Mouse (Mus musculus): ENCODE measurements around the gene Rnaseh1. TPM values are rescaled to one million over a fixed set of nuclear protein-coding genes. Genes with fewer than 3 reads are reported as not detected.

Gene Rnaseh1
- polyA plus RNA-seq, 1 experiment from 2014 or later, result 31.6 TPM

DNA sequence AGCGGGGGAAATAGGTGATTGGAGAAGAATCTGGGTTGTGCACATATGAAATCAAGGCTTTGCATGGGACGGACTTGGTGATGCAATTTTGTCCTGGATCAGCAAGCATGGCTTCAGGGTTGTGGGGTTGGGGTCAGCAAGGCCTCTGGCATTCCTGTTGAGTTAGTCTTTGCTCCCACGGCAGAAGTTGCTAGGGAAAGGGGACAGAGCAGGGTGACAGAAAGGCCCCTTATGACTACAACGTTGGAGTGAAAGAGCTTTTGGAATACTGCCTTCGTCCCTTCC is 26.5 kb downstream of the Rnaseh1 start:
- no peaks in the 10 kb centered on the region for H3K9me3 ChIP-seq (ENCODE audit: control insufficient read depth, low read length)
- H3K36me3 ChIP-seq (ENCODE audit: control insufficient read depth, insufficient read depth, low read length), result peaks cover 4% of the 10 kb centered on the region; the same call in 1 of the 2 replicates
- no peaks in the 10 kb centered on the region for H3K27me3 ChIP-seq (ENCODE audit: control insufficient read depth, insufficient read depth, low read length)
- peak overlapping the region; percentile 58 for H3K4me3 ChIP-seq (ENCODE audit: low read length)
- peaks cover 10% of the 10 kb centered on the region for H3K4me1 ChIP-seq (ENCODE audit: control insufficient read depth, insufficient read depth, low read length)
- H3K9ac ChIP-seq (ENCODE audit: low read depth, low read length), result peak overlapping the region; percentile 68
- peak overlapping the region; percentile 90 for H3K27ac ChIP-seq (ENCODE audit: low read depth, low read length)
- no peak; the same call in 1 of the 2 replicates for ATAC-seq (ENCODE audit: low FRiP score, low TSS enrichment)
- 59% methylated on average over 5 of the region's 5 CpGs for WGBS
- H3K4me2 ChIP-seq (replicated peaks; ENCODE audit: low read depth, low read length), result peak overlapping the region; percentile 67

DNA sequence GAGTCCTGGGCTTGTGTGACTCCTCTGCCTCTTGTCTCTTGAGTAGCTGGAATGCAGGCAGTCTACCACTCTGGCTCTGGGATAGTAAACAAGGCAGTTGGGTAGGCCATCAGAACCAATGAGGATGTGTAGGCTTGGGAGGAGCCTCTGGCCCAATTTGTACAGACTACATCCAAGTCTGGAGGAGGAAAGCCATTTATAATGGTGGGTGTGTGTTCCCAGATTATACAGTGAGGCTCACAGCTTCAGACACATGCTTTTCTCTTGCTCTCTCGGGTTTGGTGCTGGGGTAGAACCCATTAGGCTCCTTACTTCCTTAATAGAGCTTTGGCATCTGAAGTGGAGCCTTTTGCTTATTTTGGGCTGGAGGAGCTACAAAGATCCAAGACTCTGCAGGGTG is 35.3 kb downstream of the Rnaseh1 start:
- H3K4me2 ChIP-seq (replicated peaks; ENCODE audit: low read depth, low read length), result no peak overlapping the region
- no peak overlapping the region for H3K27ac ChIP-seq (ENCODE audit: low read depth, low read length)
- H3K27me3 ChIP-seq (ENCODE audit: control insufficient read depth, insufficient read depth, low read length), result no peaks in the 10 kb centered on the region
- H3K9me3 ChIP-seq (ENCODE audit: control insufficient read depth, low read length), result no peaks in the 10 kb centered on the region
- peaks cover 16% of the 10 kb centered on the region; the same call in 1 of the 2 replicates for H3K36me3 ChIP-seq (ENCODE audit: control insufficient read depth, insufficient read depth, low read length)
- H3K4me1 ChIP-seq (ENCODE audit: control insufficient read depth, insufficient read depth, low read length), result no peaks in the 10 kb centered on the region
- no peak overlapping the region for H3K9ac ChIP-seq (ENCODE audit: low read depth, low read length)
- no peak overlapping the region for H3K4me3 ChIP-seq (ENCODE audit: low read length)
- no peak for ATAC-seq (ENCODE audit: low FRiP score, low TSS enrichment)
- 95% methylated on average over 1 of the region's 1 CpGs for WGBS

DNA sequence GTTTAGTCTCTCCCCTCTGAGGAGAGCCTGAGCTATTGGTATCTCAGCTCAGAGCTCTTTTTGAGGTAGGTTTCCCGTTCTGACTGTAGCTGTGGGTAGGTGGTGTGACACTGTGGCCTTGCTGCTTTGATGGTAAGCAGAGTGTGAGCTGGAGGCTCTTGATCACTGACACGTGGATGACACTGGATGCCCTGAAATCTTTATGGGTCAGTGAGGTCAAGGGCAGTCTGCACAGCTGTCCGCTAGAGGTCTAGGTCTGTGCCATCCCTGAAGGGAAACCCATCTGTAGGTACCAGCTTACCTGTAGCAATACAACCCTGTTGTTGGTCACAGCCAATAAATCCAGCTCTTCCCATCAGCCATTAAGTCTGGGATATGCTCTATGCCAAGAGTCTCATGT is 36.4 kb downstream of the Rnaseh1 start:
- H3K9ac ChIP-seq (ENCODE audit: low read depth, low read length), result no peak overlapping the region
- H3K27ac ChIP-seq (ENCODE audit: low read depth, low read length), result no peak overlapping the region
- H3K4me1 ChIP-seq (ENCODE audit: control insufficient read depth, insufficient read depth, low read length), result no peaks in the 10 kb centered on the region
- H3K4me3 ChIP-seq (ENCODE audit: low read length), result no peak overlapping the region
- no peaks in the 10 kb centered on the region for H3K27me3 ChIP-seq (ENCODE audit: control insufficient read depth, insufficient read depth, low read length)
- no peak overlapping the region for H3K4me2 ChIP-seq (replicated peaks; ENCODE audit: low read depth, low read length)
- peaks cover 26% of the 10 kb centered on the region for H3K36me3 ChIP-seq (ENCODE audit: control insufficient read depth, insufficient read depth, low read length)
- no peaks in the 10 kb centered on the region for H3K9me3 ChIP-seq (ENCODE audit: control insufficient read depth, low read length)
- no peak for ATAC-seq (ENCODE audit: low FRiP score, low TSS enrichment)
- WGBS, result 43% methylated on average over 3 of the region's 3 CpGs

DNA sequence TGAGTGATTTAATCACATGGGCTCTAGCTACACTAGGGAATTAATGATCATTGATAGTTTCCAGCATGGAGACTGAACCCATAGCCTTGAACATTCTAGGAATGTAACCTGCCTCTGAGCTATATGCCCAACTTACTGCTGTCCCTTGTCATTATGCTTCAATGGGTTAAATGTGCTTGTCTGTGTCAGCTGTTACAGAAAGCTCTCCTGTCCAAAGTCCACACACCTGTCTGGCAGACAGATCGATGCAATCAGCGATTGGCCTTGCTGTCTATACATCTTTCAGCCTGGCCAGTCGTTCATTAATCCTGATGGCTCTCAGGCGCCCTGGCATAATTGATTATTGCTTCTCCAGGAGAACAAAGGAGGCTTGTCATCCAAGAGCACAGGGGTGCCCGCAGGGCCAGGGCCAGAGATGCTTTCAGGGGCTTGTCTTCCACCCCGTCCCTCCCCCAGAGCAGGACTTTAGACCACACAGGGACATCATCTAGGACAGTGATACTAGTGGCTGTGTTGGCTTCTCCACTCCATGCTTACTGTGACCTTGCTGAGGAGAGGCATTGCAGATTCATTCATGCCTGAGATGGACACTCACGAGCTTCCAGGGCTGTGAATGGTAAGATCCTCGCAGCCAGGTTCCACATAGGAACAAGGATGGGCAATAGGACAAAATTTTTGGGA is 36.9 kb downstream of the Rnaseh1 start:
- Histone ChIP-seq H3K27ac (ENCODE audit: low read depth, low read length) (no peak overlapping the region), H3K9me3 (ENCODE audit: control insufficient read depth, low read length) (no peaks in the 10 kb centered on the region), H3K4me1 (ENCODE audit: control insufficient read depth, insufficient read depth, low read length) (no peaks in the 10 kb centered on the region), H3K27me3 (ENCODE audit: control insufficient read depth, insufficient read depth, low read length) (no peaks in the 10 kb centered on the region), H3K36me3 (ENCODE audit: control insufficient read depth, insufficient read depth, low read length) (peaks cover 31% of the 10 kb centered on the region), H3K4me2 (replicated peaks; ENCODE audit: low read depth, low read length) (no peak overlapping the region), H3K9ac (ENCODE audit: low read depth, low read length) (no peak overlapping the region), H3K4me3 (ENCODE audit: low read length) (no peak overlapping the region)
- ATAC-seq (ENCODE audit: low FRiP score, low TSS enrichment), result no peak
- 70% methylated on average over 8 of the region's 8 CpGs for WGBS

DNA sequence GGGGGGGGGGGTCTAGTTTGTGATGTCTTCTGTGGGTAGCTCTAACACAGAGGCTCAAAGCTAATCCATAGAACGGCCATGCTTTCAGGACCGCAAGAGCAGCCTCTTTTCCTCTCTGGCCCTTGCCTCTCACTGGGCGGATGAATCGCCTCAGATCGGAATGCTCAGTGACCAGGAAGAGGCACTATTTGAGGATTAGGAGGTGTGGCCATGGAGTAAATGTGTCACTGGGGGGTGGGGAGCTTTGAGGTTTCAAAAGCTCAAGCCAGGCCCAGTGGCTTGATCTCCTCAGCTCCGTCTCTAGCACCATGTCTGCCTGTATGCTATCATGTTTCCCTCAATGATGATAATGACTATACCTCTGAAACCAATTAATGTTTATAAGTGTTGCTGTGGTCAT is 39.6 kb downstream of the Rnaseh1 start:
- H3K27me3 ChIP-seq (ENCODE audit: control insufficient read depth, insufficient read depth, low read length), result no peaks in the 10 kb centered on the region
- no peaks in the 10 kb centered on the region for H3K4me1 ChIP-seq (ENCODE audit: control insufficient read depth, insufficient read depth, low read length)
- no peak overlapping the region for H3K4me2 ChIP-seq (replicated peaks; ENCODE audit: low read depth, low read length)
- no peak for ATAC-seq (ENCODE audit: low FRiP score, low TSS enrichment)
- H3K4me3 ChIP-seq (ENCODE audit: low read length), result no peak overlapping the region
- no peaks in the 10 kb centered on the region for H3K9me3 ChIP-seq (ENCODE audit: control insufficient read depth, low read length)
- no peak overlapping the region for H3K9ac ChIP-seq (ENCODE audit: low read depth, low read length)
- WGBS, result 90% methylated on average over 6 of the region's 6 CpGs
- H3K27ac ChIP-seq (ENCODE audit: low read depth, low read length), result no peak overlapping the region
- peaks cover 37% of the 10 kb centered on the region for H3K36me3 ChIP-seq (ENCODE audit: control insufficient read depth, insufficient read depth, low read length)

DNA sequence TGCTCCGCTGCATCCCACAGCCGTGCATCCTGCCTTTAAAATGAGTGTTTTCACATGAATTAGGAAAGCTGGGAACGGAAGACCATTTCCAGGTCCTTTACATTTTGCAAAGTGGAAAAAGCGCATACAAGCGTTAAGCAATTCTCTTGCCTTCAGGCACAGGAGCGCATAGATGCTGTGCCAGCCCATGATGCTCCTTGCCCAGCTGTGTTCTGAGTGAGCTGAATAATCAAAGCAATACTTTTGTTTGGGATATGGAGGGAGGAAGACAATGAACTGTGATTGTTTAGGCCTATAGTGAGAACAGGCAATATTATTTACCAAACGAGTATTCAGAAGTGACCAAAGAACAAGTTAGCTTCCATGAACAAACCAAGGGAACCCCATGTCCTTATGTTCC is 41.3 kb downstream of the Rnaseh1 start:
- no peak for ATAC-seq (ENCODE audit: low FRiP score, low TSS enrichment)
- H3K4me3 ChIP-seq (ENCODE audit: low read length), result no peak overlapping the region
- no peak overlapping the region for H3K4me2 ChIP-seq (replicated peaks; ENCODE audit: low read depth, low read length)
- H3K9me3 ChIP-seq (ENCODE audit: control insufficient read depth, low read length), result no peaks in the 10 kb centered on the region
- WGBS, result 95% methylated on average over 7 of the region's 7 CpGs
- no peak overlapping the region for H3K9ac ChIP-seq (ENCODE audit: low read depth, low read length)
- no peak overlapping the region for H3K27ac ChIP-seq (ENCODE audit: low read depth, low read length)
- no peaks in the 10 kb centered on the region for H3K27me3 ChIP-seq (ENCODE audit: control insufficient read depth, insufficient read depth, low read length)
- H3K4me1 ChIP-seq (ENCODE audit: control insufficient read depth, insufficient read depth, low read length), result no peaks in the 10 kb centered on the region
- H3K36me3 ChIP-seq (ENCODE audit: control insufficient read depth, insufficient read depth, low read length), result peaks cover 48% of the 10 kb centered on the region

DNA sequence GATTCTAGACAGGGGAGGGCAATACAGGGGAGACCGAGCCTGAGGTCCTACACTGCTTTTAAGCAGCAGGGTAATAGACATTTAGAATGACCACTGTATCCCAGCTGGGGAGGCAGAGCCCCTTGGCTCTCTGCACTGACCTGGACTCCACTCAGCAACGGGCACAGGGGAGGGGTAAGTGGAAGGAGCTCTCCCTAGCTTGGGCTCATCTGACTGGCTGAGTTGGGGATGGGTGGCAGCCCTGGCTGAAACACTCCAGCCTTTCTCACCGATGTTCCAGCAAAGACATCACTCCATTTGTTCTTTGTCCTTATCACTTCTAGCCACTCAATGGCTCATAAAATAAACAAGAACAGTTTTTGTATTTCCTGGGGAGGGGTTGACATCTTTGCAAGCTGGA is 44.3 kb downstream of the Rnaseh1 start:
- Histone ChIP-seq H3K36me3 (ENCODE audit: control insufficient read depth, insufficient read depth, low read length) (peaks cover 44% of the 10 kb centered on the region), H3K27me3 (ENCODE audit: control insufficient read depth, insufficient read depth, low read length) (no peaks in the 10 kb centered on the region), H3K4me2 (replicated peaks; ENCODE audit: low read depth, low read length) (no peak overlapping the region), H3K4me3 (ENCODE audit: low read length) (no peak overlapping the region), H3K4me1 (ENCODE audit: control insufficient read depth, insufficient read depth, low read length) (no peaks in the 10 kb centered on the region), H3K27ac (ENCODE audit: low read depth, low read length) (no peak overlapping the region), H3K9ac (ENCODE audit: low read depth, low read length) (no peak overlapping the region), H3K9me3 (ENCODE audit: control insufficient read depth, low read length) (no peaks in the 10 kb centered on the region)
- 82% methylated on average over 3 of the region's 3 CpGs for WGBS
- no peak for ATAC-seq (ENCODE audit: low FRiP score, low TSS enrichment)

DNA sequence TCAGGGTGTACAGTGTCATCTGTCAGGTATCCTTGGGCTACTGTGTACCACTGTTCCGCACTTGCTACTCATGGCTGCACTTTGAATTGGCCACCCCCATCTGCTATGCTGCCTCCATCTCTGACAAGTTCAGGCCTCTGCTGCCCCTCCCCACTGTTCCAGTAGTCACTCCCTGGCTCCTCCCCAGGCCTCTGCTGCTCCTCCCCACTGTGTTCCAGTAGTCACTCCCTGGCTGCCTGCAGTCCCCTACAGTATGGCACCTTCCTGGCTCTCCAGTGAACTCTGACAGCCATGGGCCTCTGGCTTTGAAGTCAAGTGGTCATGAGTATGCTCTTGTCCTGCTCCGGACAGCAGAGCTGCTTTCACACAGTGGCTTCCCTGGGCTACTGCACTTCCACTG is 44.8 kb downstream of the Rnaseh1 start:
- 76% methylated on average over 2 of the region's 2 CpGs for WGBS

DNA sequence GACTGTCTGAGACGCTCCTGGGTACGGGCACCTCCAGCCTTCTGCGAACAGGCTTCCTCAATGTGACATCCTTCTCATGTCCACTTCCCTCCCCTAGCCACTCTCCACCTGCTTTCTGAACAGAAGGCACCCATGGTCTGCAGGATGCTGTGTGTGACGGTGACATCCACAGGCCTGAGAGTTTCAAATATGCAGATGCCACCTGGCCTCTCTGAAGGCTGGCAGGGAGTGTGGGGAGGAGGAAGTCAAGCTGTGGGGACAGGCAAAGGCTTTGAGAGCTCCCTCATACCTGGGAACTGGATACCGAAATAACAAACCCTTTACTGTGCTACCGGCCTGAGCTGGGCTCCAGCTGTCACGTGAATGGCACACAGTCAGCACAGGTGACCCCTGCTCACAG is 45.4 kb downstream of the Rnaseh1 start:
- Histone ChIP-seq H3K27me3 (ENCODE audit: control insufficient read depth, insufficient read depth, low read length) (no peaks in the 10 kb centered on the region), H3K4me2 (replicated peaks; ENCODE audit: low read depth, low read length) (no peak overlapping the region), H3K36me3 (ENCODE audit: control insufficient read depth, insufficient read depth, low read length) (peaks cover 37% of the 10 kb centered on the region), H3K9me3 (ENCODE audit: control insufficient read depth, low read length) (no peaks in the 10 kb centered on the region), H3K9ac (ENCODE audit: low read depth, low read length) (no peak overlapping the region), H3K4me1 (ENCODE audit: control insufficient read depth, insufficient read depth, low read length) (no peaks in the 10 kb centered on the region), H3K27ac (ENCODE audit: low read depth, low read length) (no peak overlapping the region), H3K4me3 (ENCODE audit: low read length) (no peak overlapping the region)
- ATAC-seq (ENCODE audit: low FRiP score, low TSS enrichment), result no peak
- WGBS, result 93% methylated on average over 7 of the region's 7 CpGs

More for the DNA sequence above, 44.8 kb downstream of the Rnaseh1 start:
- no peaks in the 10 kb centered on the region for H3K9me3 ChIP-seq (ENCODE audit: control insufficient read depth, low read length)
- H3K4me2 ChIP-seq (replicated peaks; ENCODE audit: low read depth, low read length), result no peak overlapping the region
- 0 out of 2 replicates have a peak, but pooled peaks have one; percentile 26 for ATAC-seq (ENCODE audit: low FRiP score, low TSS enrichment)
- no peak overlapping the region for H3K27ac ChIP-seq (ENCODE audit: low read depth, low read length)
- no peaks in the 10 kb centered on the region for H3K27me3 ChIP-seq (ENCODE audit: control insufficient read depth, insufficient read depth, low read length)
- H3K36me3 ChIP-seq (ENCODE audit: control insufficient read depth, insufficient read depth, low read length), result peaks cover 42% of the 10 kb centered on the region
- H3K4me1 ChIP-seq (ENCODE audit: control insufficient read depth, insufficient read depth, low read length), result no peaks in the 10 kb centered on the region
- H3K9ac ChIP-seq (ENCODE audit: low read depth, low read length), result no peak overlapping the region
- H3K4me3 ChIP-seq (ENCODE audit: low read length), result no peak overlapping the region
